Mouse (Mus musculus) liver, embryonic 18 days (tissue): Measurements from ENCODE around the gene Gm49373. TPM values are rescaled to one million over a fixed set of nuclear protein-coding genes. Genes with fewer than 3 reads are reported as not detected.

Experiments
- polyA plus RNA-seq: library from polyadenylated mRNA; depleted of rRNA; stranded (reverse); fragments of >200 nt; gene quantifications from 2 replicates; pipeline ENCODE4 v1.2.3, GENCODE M21; 2012; rRNA removed

Gene Gm49373
- polyA plus RNA-seq, result 0.42 TPM in 2 replicates

DNA sequence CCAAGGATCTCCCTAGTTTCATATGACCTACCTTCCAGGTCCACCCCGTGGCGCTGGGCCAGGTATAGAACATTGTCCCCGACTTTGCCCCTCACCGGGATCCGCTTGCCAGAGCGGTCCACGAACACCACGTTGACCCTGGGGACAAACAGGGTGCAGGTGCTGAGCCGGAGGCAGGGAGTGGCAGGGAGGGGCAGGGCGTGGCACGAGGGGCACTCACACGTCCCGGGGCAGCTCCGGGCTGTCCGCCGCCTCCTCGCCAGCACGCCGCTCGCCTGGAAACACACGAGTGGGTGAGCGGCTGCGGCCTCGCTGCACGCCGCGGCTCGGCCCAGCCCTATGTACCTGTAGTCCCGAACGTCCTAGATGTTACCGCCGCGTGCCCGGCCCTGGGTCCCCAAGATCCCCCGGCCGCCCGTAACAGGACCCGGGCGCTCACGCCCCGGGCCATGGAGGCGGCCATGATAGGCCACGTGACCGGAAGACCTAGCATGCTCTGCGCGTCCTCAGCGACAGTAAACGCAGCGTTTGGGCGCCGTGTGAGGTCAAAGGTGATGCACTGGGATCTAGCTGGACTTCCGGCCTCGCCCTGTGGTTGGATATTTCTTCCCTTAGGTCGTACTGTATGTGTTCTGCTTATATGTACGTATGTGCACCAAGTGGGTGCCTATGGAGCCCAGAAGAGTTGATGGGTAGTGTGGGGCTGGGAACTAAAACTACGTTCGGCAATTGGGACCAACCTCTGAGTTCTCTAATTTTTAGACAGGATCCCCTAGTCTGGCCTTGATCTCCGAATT is at the start of gene Gm49373, which contains the start of gene Fdx1l:
Gm49373 (minus strand) TSS at position 53 of the 797 bp plus-strand sequence.
Fdx1l (minus strand) TSS at position 571 of the 797 bp plus-strand sequence.

DNA sequence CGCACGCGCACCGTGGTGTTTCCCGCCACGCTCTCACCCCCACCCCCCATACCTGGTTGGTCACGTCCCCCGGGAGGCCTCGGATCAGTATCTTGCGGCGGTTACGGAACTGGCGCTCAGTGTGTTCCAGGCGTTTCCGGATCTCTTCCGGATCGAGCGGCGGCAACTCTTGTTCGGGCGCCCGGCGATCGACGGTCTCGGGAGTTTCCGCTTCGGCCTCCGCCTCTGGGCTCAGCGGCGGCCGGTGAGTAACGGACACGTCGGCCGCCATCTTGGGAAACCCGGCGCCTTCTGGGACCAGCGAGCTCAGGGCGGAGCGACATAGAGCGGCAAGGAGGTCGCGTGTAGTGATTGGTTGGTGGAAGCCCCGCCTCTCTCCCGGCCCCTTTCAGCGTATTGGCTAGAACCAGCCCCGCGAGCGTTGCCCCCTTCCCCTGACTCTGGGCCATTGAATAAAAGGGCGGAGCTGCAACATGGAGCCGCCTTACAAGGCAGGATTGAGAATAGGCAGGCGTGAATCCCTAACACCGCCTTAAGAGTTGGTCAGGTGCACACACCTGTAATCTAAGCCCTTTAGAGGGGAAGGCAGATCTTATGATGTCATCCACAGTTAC is 18.9 kb upstream of the Gm49373 start, which contains the start of the genes Gm38431 and Raver1:
Gm38431 (minus strand) TSS at position 291 of the 614 bp plus-strand sequence.
Raver1 (minus strand) TSS at position 302 of the 614 bp plus-strand sequence.

DNA sequence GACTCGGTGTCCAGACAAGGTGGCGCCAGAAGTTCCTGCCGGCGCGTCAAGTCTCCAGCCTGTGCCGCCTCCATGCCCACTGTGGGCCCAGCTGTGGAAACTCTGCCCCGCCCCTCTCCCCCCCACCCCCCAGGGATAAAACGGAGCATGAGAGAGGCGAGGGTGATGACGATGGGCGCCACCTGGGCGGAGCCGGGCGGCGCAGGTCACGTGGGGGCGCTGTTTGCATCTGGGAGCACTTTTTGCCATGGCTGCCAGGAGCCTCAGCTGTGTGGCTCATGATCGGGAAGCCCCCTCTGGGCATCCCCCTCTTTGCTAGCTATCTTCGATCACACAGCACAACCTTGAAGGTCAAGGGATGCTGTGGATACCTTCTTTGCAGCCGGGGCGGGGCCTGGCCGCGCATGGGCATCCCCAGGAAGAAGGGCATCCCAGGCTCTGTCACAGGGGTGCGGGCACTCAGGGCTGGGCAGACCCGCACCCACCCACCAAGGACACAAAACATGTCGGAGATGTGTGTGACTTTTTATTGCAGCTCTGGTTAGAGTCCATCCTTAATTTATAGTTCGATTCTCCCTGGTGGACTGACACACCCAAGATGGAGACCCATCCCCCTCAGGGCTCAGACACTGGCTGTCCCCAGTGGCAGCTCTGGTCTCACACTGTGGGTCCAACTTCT is 5.8 kb downstream of the Gm49373 start, which contains the start of gene Zglp1:
Zglp1 (minus strand) TSS at position 88 of the 679 bp plus-strand sequence.

DNA sequence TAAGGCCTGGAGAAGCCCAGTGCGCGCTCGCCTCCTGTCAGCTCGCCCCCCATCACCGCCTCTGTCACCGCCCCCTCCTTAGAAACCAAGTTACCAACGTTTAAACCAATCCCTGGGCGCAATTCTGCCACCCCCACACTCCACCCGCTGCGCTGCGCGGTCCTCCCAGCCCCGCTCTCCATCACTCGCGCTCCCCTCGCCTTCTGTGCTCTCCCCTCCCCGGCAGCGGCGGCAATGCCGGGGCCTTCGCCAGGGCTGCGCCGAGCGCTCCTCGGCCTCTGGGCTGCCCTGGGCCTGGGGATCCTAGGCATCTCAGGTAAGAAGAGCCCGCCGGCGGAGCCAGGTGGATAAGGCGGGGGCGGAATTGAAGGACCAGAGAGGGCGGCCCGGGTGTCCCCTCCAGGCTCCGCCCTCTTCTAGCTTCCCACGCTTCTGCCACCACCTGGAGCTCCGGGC is 41.0 kb downstream of the Gm49373 start, which contains the start of gene Icam5:
Icam5 (plus strand) TSS at position 178 of the 456 bp plus-strand sequence.

DNA sequence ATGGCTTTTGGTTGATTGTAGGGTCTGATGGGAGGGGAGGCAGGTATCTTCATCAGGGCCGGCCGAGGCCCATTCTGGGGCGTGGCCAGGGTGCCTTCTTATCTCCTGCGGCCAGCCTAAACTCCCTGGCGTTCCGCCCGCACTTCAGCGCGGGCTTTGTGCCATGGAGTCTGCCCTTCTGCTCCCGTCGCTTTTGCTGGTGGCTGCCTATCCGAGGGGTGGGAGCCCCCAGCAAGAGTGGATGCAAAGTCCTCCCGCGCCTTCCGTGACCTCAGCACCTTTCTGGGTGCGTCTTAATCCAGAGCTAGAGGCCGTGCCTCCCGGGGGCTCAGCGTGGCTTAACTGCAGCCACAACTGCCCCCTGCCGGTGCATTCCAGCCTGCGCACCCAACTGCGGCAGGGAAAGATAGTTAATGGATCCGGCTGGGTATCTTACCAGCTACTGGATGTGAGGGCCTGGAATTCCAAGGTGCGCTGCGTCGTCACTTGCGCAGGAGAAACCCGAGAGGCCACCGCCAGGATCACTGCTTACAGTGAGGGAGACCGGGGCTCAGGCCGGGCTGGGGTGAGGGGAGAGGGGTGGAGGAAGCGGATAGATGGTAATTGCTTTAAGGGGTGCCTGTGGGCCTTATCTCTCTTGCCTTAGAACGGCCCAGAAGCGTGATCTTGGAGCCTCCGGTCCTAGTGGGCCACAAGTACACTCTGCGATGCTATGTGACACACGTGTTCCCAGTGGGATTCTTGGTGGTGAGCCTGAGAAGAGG is 43.4 kb downstream of the Gm49373 start, which contains the start of gene Icam4:
Icam4 (plus strand) TSS at position 83 of the 764 bp plus-strand sequence.

DNA sequence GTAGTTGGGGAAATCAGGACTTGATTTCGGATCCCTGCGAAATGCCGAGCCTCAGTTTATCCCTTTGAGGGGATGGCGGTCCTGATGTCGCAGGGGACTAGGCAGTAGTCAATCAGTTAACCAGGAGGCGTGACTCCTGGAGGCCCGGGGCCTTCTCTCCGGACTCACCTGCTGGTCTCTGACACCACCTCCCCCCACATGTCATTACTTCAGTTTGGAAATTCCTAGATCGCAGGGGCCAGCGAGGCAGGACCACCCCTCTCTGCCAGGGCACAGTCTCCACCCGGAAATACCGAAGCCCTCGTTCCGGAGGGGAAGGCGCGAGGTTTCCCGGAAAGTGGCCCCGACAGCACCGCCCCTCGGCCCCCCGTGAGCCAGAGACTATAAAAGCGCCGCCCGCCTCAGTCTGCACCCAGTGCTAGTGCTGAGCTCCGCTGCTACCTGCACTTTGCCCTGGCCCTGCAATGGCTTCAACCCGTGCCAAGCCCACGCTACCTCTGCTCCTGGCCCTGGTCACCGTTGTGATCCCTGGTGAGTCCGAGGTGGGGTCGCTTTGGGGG is 57.2 kb downstream of the Gm49373 start, which contains the start of gene Icam1:
Icam1 (plus strand) TSS at position 415 of the 560 bp plus-strand sequence.

Other genes starting within 250 kb of the Gm49373 start
- 39.6 and 46.0 TPM in 2 replicates for gene A230050P20Rik, start 204.5 kb downstream of the Gm49373 start, polyA plus RNA-seq
- 12.0 and 12.6 TPM in 2 replicates for gene Angptl6, start 193.4 kb downstream of the Gm49373 start, polyA plus RNA-seq
- 46.3 and 57.8 TPM in 2 replicates for gene Ppan, start 184.9 kb downstream of the Gm49373 start, polyA plus RNA-seq
- 76.5 and 83.2 TPM in 2 replicates for gene Eif3g, start 174.5 kb downstream of the Gm49373 start, polyA plus RNA-seq
- 25.1 and 28.7 TPM in 2 replicates for gene Dnmt1, start 113.2 kb downstream of the Gm49373 start, polyA plus RNA-seq
- 1.5 and 1.7 TPM in 2 replicates for gene S1pr2, start 96.3 kb downstream of the Gm49373 start, polyA plus RNA-seq
- gene Mrpl4, start 70.4 kb downstream of the Gm49373 start, polyA plus RNA-seq, result 26.8 and 27.0 TPM in 2 replicates
- 10.1 and 10.5 TPM in 2 replicates for gene Icam1, start 57.1 kb downstream of the Gm49373 start, polyA plus RNA-seq
- 20.4 and 20.9 TPM in 2 replicates for gene Icam4, start 43.7 kb downstream of the Gm49373 start, polyA plus RNA-seq
- 0.29 and 0.32 TPM in 2 replicates for gene Icam5, start 41.0 kb downstream of the Gm49373 start, polyA plus RNA-seq
- 0.14 TPM in 1 of 2 replicates, not detected in the other for gene Zglp1, start 6.0 kb downstream of the Gm49373 start, polyA plus RNA-seq
- 25.0 and 27.6 TPM in 2 replicates for gene Fdx1l, start 518 bp upstream of the Gm49373 start, polyA plus RNA-seq
- 1.0 and 1.2 TPM in 2 replicates for gene Gm38431, start 18.9 kb upstream of the Gm49373 start, polyA plus RNA-seq
- gene Raver1, start 18.9 kb upstream of the Gm49373 start, polyA plus RNA-seq, result 14.5 and 16.7 TPM in 2 replicates
- 7.8 and 8.0 TPM in 2 replicates for gene Tyk2, start 58.1 kb upstream of the Gm49373 start, polyA plus RNA-seq
- 88.6 and 96.9 TPM in 2 replicates for gene Cdc37, start 76.9 kb upstream of the Gm49373 start, polyA plus RNA-seq
- 1.5 and 1.6 TPM in 2 replicates for gene Pde4a, start 92.6 kb upstream of the Gm49373 start, polyA plus RNA-seq
- 17.2 and 17.3 TPM in 2 replicates for gene Keap1, start 166.3 kb upstream of the Gm49373 start, polyA plus RNA-seq
- 0.10 TPM in 2 replicates for gene S1pr5, start 175.3 kb upstream of the Gm49373 start, polyA plus RNA-seq
- 28.1 and 29.4 TPM in 2 replicates for gene Atg4d, start 192.2 kb upstream of the Gm49373 start, polyA plus RNA-seq
- 16.4 and 19.3 TPM in 2 replicates for gene Kri1, start 214.9 kb upstream of the Gm49373 start, polyA plus RNA-seq
- 50.5 and 57.7 TPM in 2 replicates for gene Cdkn2d, start 218.3 kb upstream of the Gm49373 start, polyA plus RNA-seq
- 0.45 and 0.55 TPM in 2 replicates for gene Ap1m2, start 239.2 kb upstream of the Gm49373 start, polyA plus RNA-seq
- 13.5 and 14.8 TPM in 2 replicates for gene Slc44a2, start 247.6 kb upstream of the Gm49373 start, polyA plus RNA-seq